Mouse (Mus musculus) kidney, embryonic 16.5 days (tissue): ENCODE data around the gene Apol9a. TPM values are rescaled to one million over a fixed set of nuclear protein-coding genes. Genes with fewer than 3 reads are reported as not detected.
"Not testable (repeated sequence)": the region's sequence is repeated elsewhere in the genome, so short reads cannot be mapped to it uniquely, and the experiment has no call there.

Experiments
- ATAC-seq: fragments of 200-750 bp; cut with Nextera tagmentation; 2 replicates; pipeline ENCODE4 v1.8.0; 2017; ENCODE audit warnings: moderate TSS enrichment; ENCODE audit not compliant: low FRiP score, low TSS enrichment
- H3K27ac ChIP-seq: fragments of 300-500 bp; sonication (generic); 2 replicates; pipeline ENCODE4 v1.5.1; 2014; ENCODE audit warnings: low read length
- H3K27me3 ChIP-seq: fragments of 300-500 bp; sonication (generic); 2 replicates; pipeline ENCODE4 v1.6.1; 2014; ENCODE audit warnings: low read length, control low read depth, mixed read lengths; ENCODE audit not compliant: insufficient read depth
- H3K36me3 ChIP-seq: fragments of 300-500 bp; sonication (generic); 2 replicates; pipeline ENCODE4 v1.6.1; 2014; ENCODE audit warnings: low read length, control low read depth, mixed read lengths; ENCODE audit not compliant: insufficient read depth
- H3K4me1 ChIP-seq: fragments of 300-500 bp; sonication (generic); 2 replicates; pipeline ENCODE4 v1.6.1; 2014; ENCODE audit warnings: low read length, control low read depth, mixed read lengths; ENCODE audit not compliant: insufficient read depth
- H3K4me2 ChIP-seq: fragments of 300-500 bp; sonication (generic); replicated peaks from 2 replicates; pipeline ENCODE4 v1.6.1; 2014; ENCODE audit warnings: low read depth, low read length
- H3K4me3 ChIP-seq: fragments of 300-500 bp; sonication (generic); 2 replicates; pipeline ENCODE4 v1.5.1; 2014; ENCODE audit warnings: mild to moderate bottlenecking, low read length
- H3K9ac ChIP-seq: fragments of 300-500 bp; sonication (generic); replicated peaks from 2 replicates; pipeline ENCODE4 v1.6.1; 2014; ENCODE audit warnings: low read length
- H3K9me3 ChIP-seq: fragments of 300-500 bp; sonication (generic); 2 replicates; pipeline ENCODE4 v1.6.1; 2016; ENCODE audit warnings: low read length, control low read depth
- WGBS: fragments of 180-500 bp; shearing (Covaris S2); extraction: QIAGEN DNeasy Blood & Tissue Kit; methylation state at CpG from one replicate; pipeline ENCODE4 v1.1.7; 2014; 5-methylcytosine and 5-hydroxymethylcytosine counted together
- polyA plus RNA-seq: library from polyadenylated mRNA; unstranded; fragments of >200 nt; fragmentation: Nextera tagmentation; extraction: Ambion mirVana; gene quantifications from 2 replicates; pipeline ENCODE4 v1.2.1, GENCODE M21; 2015

Apol9a gene
- not detected in 2 replicates for polyA plus RNA-seq

DNA sequence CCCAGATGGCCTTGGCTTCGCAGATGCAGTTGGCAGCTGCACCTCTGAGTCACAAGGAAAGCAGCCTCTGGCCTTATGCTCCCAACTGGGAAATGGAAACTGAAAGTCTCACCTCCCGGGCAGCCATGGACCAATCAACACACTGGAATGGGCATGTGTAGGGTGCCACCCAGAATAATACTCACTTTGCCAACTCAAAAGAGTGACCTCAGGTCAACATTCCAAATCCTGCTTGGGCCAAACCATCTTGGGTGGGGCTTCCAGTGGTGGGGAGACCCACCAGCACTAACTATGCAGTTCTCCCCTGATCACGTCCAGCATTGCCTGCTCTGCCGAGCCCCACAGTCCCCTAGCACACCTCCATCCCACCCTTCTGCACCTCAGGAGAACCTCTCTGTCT, at the start of gene Apol9a:
Apol9a (minus strand) TSS at position 101 of the 400 bp plus-strand sequence.
- H3K9ac ChIP-seq, H3K27me3 ChIP-seq, H3K4me3 ChIP-seq, H3K4me2 ChIP-seq, ATAC-seq, H3K4me1 ChIP-seq, H3K9me3 ChIP-seq, H3K27ac ChIP-seq, H3K36me3 ChIP-seq: not testable (repeated sequence)
- WGBS = no CpG with 5 or more reads among the region's 4 CpGs

DNA sequence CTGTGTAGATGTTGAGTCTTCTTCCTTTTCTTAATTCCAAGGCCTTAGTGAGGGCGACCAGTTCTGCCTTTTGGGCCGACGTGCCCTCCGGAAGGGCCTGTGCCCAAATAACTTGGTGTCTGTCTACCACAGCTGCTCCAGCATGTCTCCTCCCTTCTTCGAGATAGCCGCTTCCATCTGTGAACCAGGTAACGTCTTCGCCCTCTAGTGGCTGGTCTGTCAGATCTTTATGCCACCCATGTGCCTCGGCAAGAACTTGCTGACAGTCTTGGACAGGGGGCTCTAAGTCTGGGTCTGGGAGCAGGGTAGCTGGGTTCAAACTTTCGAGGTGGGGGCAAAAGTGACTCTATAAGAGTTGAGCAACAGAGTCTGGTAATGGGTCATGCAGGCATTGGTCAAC, 39.0 kb upstream of the Apol9a start:
- not testable (repeated sequence) for ATAC-seq, H3K36me3 ChIP-seq, H3K4me1 ChIP-seq, H3K27ac ChIP-seq, H3K9me3 ChIP-seq, H3K27me3 ChIP-seq, H3K4me2 ChIP-seq, H3K4me3 ChIP-seq, H3K9ac ChIP-seq
- 54% methylated on average over 10 of the region's 10 CpGs for WGBS

DNA sequence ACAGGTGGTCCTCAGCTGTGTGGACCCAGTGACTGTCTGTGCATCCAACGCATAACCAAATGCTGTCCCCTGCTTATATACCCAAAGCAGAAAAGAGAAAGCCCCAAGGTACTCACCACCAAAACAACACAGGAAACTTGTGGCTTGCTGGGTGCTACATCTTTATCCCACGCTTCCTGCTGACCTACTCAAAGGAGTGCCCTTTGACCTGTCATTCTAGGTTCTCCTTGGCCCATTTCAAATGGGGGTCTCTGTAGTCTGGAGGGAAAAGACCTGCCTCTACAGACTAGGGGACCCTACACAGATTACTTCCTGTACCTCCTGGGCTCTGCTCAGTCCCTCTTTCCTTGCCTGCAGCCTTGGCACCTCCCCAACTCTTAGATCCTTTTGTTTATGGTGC, 36.5 kb upstream of the Apol9a start, which contains the start of gene Apol7b:
Apol7b (minus strand) TSS at position 101 of the 400 bp plus-strand sequence.
- H3K36me3 ChIP-seq, H3K27ac ChIP-seq, ATAC-seq, H3K9me3 ChIP-seq, H3K4me2 ChIP-seq, H3K4me1 ChIP-seq, H3K4me3 ChIP-seq, H3K27me3 ChIP-seq, H3K9ac ChIP-seq: not testable (repeated sequence)
- 85% methylated on average over 2 of the region's 2 CpGs for WGBS

DNA sequence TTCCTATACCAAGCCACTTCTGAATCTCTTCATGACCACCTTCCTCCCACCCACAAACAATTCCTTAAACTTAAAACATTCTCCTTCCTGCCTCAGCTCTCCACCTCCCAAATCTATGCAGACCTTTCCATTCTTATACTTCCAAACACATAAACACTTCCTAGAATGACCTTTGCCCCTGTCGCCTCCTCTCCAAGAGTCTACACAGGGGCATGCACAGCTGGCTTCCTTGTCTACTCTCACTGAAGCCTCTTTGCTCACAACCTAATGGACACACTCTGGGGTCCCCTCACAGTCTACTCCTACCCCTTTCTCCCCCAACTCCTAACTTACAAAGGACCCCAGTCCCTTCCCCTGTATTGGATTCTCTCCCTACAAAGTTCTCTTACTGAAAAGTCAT, 34.7 kb upstream of the Apol9a start:
- H3K9me3 ChIP-seq, ATAC-seq, H3K4me3 ChIP-seq, H3K27me3 ChIP-seq, H3K4me1 ChIP-seq, H3K36me3 ChIP-seq, H3K4me2 ChIP-seq, H3K9ac ChIP-seq, H3K27ac ChIP-seq: not testable (repeated sequence)
- WGBS = no CpG with 5 or more reads among the region's 1 CpGs

DNA sequence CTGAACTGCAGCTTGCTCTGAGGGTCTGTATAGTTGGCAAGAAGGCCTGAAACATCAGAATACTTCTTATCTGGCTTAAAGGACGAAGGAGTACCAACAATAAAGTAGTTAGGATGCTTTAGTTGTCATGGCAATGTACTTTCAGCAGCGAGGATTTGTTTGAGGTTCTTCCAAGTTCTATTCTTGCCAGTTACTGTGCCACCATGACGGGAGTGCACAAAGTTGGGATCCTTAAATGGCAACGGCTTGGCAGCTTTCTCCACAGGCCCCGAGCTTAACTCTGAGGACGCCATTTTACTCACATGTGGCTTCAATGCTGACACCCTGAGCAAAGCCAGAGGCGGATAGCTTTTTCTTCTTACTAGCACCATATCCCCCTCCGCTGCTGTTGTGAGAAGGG, 33.8 kb upstream of the Apol9a start:
- not testable (repeated sequence) for ATAC-seq

DNA sequence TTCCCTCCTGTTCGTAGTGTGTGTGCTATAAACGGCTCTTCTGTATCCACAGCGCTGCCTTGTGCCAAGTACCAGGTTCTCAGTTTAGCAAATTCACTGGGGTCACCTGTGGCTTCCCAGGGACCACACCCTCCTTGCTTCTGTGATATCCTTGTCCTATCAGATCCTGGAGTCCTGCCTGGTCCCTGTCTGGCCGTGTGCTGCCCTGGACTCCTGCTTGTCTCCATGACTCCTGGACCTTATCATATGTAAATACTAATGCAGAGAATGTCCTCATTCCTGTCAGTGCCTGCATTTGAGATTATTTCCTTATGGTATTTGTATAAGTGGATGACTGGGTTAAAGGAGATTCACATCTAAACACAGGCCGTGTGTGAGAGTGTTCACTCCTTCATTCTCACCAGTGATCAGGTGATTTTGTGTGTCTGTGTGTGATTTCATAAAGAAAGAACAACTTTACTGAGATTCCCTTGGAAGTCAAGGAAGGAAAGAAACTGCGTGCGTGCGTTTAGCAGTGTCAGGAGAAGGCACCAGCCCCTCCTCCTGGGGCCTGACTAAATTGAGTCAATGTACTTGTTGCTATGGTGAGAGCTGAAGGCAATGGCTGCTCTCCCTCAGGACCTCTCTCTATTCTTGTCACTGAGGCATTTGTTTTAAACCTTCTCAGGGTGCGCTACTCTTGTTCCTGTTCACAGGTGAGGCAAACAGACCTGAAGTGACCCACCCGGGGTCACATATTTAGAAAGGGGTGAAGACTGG, 17.9 kb upstream of the Apol9a start:
- H3K4me2 ChIP-seq, ATAC-seq, H3K4me1 ChIP-seq, H3K9me3 ChIP-seq, H3K9ac ChIP-seq, H3K36me3 ChIP-seq, H3K4me3 ChIP-seq, H3K27ac ChIP-seq, H3K27me3 ChIP-seq: not testable (repeated sequence)
- 73% methylated on average over 8 of the region's 10 CpGs for WGBS

More for the DNA sequence above, 33.8 kb upstream of the Apol9a start:
- WGBS = 81% methylated on average over 8 of the region's 8 CpGs
- not testable (repeated sequence) for H3K27me3 ChIP-seq, H3K4me1 ChIP-seq, H3K9me3 ChIP-seq, H3K27ac ChIP-seq, H3K36me3 ChIP-seq, H3K4me2 ChIP-seq, H3K9ac ChIP-seq, H3K4me3 ChIP-seq

DNA sequence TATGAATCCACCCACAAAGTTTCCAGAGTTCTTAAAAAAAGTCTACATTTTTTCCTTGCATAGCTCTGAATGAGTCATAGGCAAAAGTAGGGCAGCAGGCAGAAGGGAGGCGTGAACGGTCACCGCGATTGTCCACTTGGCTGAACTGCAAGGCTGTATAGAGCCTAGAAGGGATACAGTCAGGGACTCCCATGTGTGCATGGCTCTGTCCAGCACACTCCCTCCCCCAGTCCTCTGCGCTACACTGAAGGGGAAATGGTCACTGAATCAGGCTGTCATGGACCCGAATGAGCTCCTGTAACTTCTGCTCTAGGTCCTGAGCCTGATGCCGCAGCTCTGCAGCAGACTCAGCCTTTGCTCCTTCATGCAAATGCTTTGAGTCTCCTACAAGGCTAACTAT, 12.0 kb upstream of the Apol9a start:
- H3K4me1 ChIP-seq, H3K27me3 ChIP-seq, ATAC-seq, H3K4me2 ChIP-seq, H3K9me3 ChIP-seq, H3K36me3 ChIP-seq, H3K9ac ChIP-seq, H3K27ac ChIP-seq, H3K4me3 ChIP-seq: not testable (repeated sequence)
- WGBS = 46% methylated on average over 3 of the region's 7 CpGs

DNA sequence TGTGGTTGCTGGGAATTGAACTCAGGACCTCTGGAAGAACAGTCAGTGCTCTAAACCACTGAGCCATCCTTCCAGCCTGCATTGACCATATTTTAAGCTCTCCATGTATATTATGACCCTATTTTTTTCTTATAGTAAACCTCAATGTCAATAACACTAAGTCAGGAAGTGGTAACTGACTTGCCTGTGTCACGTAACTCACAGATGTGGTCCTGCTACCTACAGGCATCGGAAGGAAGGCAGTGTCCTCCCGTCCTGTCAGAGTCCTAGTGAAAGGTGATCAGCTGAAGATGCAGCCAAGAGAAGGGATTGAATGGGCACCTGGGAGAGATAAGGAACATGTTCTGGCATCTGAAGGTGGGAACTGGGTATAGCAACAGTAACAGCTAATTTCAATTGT, 8.7 kb upstream of the Apol9a start:
- H3K4me1 ChIP-seq, H3K4me2 ChIP-seq, H3K4me3 ChIP-seq, H3K36me3 ChIP-seq, ATAC-seq, H3K9ac ChIP-seq, H3K27ac ChIP-seq, H3K27me3 ChIP-seq, H3K9me3 ChIP-seq: not testable (repeated sequence)
- WGBS = no CpG with 5 or more reads among the region's 3 CpGs

DNA sequence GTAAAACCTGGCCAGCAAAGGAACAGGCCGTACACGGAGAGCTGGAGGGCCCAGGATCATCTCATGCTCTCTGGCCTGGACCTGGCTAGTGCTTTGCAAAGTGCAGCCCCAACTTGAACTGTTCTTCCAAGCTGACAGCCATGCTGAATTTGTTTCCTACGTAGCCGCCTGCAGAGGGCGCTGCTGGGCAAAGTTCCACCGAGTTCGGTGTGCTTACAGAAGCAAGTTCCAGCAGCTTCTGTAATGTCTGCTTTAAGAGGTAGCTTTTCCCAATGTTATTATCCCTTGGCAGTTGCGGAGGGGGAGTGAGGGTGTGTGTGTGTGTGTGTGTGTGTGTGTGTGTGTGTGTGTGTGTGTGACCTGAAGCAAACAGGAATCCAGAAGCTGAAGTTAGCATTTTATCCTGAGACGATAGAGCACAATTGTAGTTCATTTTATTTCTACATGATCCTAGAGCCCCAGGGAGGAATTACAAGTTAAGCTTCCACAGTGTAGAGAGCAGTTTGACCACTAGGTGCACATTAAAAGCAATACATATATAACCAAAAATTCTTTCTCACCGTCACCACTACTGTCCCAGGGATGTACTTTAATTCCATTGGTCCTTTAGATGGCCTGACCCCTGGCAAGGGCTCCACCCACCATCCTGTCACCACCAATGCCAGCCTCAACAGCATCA, 5.9 kb upstream of the Apol9a start:
- H3K4me2 ChIP-seq, H3K9ac ChIP-seq, H3K27me3 ChIP-seq, H3K4me1 ChIP-seq, H3K36me3 ChIP-seq, H3K4me3 ChIP-seq, H3K9me3 ChIP-seq, H3K27ac ChIP-seq, ATAC-seq: not testable (repeated sequence)
- WGBS = 21% methylated on average over 2 of the region's 10 CpGs

DNA sequence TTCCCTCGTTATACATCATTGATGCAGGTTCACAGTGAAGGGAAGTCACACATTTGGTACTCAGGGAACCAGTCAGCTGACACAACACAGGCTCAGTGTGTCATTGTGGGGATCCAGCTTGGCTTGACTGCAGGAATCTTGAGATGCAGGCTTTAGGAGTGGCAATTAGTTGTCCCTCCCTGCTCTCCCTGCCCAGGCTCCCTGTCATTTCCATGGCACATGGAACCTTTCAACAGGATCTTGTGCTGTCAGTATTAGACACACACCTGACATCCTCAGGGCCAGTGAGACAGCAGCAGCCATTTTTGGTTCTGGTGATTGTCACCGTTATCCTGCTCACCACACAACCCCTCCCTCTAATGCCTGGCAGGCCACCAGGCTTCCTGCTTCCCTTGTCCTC, 4.7 kb upstream of the Apol9a start:
- not testable (repeated sequence) for ATAC-seq, H3K27ac ChIP-seq, H3K4me1 ChIP-seq

More for the DNA sequence above, 4.7 kb upstream of the Apol9a start:
- not testable (repeated sequence) for H3K36me3 ChIP-seq, H3K27me3 ChIP-seq, H3K4me3 ChIP-seq, H3K9me3 ChIP-seq, H3K9ac ChIP-seq, H3K4me2 ChIP-seq
- WGBS = 65% methylated on average over 2 of the region's 2 CpGs
